Mouse (Mus musculus) lung, postnatal 0 days (tissue): Measurements from ENCODE around the gene Rnasek. TPM values are rescaled to one million over a fixed set of nuclear protein-coding genes. Genes with fewer than 3 reads are reported as not detected.

Experiments
- ATAC-seq: fragments of 200-750 bp; cut with Nextera tagmentation; 2 replicates; pipeline ENCODE4 v1.8.0; 2017; ENCODE audit warnings: moderate library complexity
- DNase-seq: peaks from one replicate; pipeline ENCODE4 v3.0.0-alpha.2; 2016; ENCODE audit warnings: low spot score
- H3K27ac ChIP-seq: fragments of 300-500 bp; sonication (generic); 2 replicates; pipeline ENCODE4 v1.5.1; 2014; ENCODE audit warnings: antibody characterized with exemption, mild to moderate bottlenecking, low read length, mixed read lengths
- H3K27me3 ChIP-seq: fragments of 300-500 bp; sonication (generic); replicated peaks from 2 replicates; pipeline ENCODE4 v1.6.1; 2014; ENCODE audit warnings: low read length, mixed read lengths; ENCODE audit not compliant: insufficient read depth
- H3K36me3 ChIP-seq: fragments of 300-500 bp; sonication (generic); 2 replicates; pipeline ENCODE4 v1.6.1; 2014; ENCODE audit warnings: low read length, mixed read lengths; ENCODE audit not compliant: insufficient read depth
- H3K4me1 ChIP-seq: fragments of 300-500 bp; sonication (generic); 2 replicates; pipeline ENCODE4 v1.6.1; 2014; ENCODE audit warnings: antibody characterized with exemption, low read depth, low read length, mixed read lengths; ENCODE audit not compliant: insufficient read depth
- H3K4me2 ChIP-seq: fragments of 300-500 bp; sonication (generic); replicated peaks from 2 replicates; pipeline ENCODE4 v1.6.1; 2014; ENCODE audit warnings: low read depth, mild to moderate bottlenecking, low read length, moderate library complexity, mixed read lengths
- H3K4me3 ChIP-seq: fragments of 300-500 bp; sonication (generic); 2 replicates; pipeline ENCODE4 v1.5.1; 2014; ENCODE audit warnings: low read depth, low read length
- H3K9ac ChIP-seq: fragments of 300-500 bp; sonication (generic); replicated peaks from 2 replicates; pipeline ENCODE4 v1.6.1; 2014; ENCODE audit warnings: low read depth, mild to moderate bottlenecking
- H3K9me3 ChIP-seq: fragments of 300-500 bp; sonication (generic); 2 replicates; pipeline ENCODE4 v1.6.1; 2016; ENCODE audit warnings: low read length, mixed read lengths
- CTCF ChIP-seq: IDR thresholded peaks from 2 replicates; pipeline ENCODE4 v1.5.1; 2016; ENCODE audit warnings: antibody characterized with exemption, mild to moderate bottlenecking
- EP300 ChIP-seq: IDR thresholded peaks from 2 replicates; pipeline ENCODE4 v1.6.1; 2016; ENCODE audit warnings: antibody characterized with exemption, mild to moderate bottlenecking, control low read depth
- WGBS: fragments of 180-500 bp; shearing (Covaris S2); extraction: QIAGEN DNeasy Blood & Tissue Kit; methylation state at CpG from one replicate; pipeline ENCODE4 v1.1.7; 2014; 5-methylcytosine and 5-hydroxymethylcytosine counted together
- polyA plus RNA-seq: library from polyadenylated mRNA; unstranded; fragments of >200 nt; fragmentation: Nextera tagmentation; extraction: Ambion mirVana; gene quantifications from 2 replicates; pipeline ENCODE4 v1.2.1, GENCODE M21; 2015

The Rnasek gene
- polyA plus RNA-seq, 1 experiment from 2014 or later = 484 TPM

DNA sequence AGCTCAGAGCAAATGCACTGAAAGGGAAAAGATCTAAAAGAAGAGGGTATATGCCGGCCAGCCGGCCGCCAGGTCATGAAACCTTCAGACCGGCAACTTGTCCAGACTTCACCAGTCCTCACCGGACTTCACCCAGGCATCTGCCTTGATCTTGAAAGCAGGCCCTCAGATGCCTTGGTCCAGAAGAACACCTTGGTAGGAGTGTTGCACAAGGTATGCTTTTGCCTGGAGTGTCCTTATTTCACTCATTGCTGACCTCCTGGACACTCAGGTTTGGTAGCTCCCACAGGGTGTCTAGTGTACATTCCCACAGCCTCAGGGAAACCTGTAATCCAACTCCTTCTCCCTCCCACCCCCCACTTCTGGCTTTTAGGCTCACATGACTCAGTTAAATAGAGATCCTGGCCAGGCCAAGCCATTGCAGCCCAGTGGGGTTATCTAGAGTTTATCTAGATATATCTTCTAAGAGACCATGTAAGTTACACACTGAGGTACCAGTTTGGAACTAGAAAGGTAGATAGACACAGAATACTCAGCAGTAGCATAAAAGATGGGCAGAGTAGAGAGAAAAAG lies 39.5 kb downstream of the Rnasek start:
- Histone ChIP-seq H3K4me3 (no peak overlapping the region), H3K36me3 (no peaks in the 10 kb centered on the region), H3K4me2 (no peak overlapping the region), H3K27ac (0 out of 2 replicates have a peak overlapping the region, but pooled peaks have one; percentile 9), H3K9ac (no peak overlapping the region), H3K27me3 (no peaks in the 10 kb centered on the region), H3K9me3 (no peaks in the 10 kb centered on the region), H3K4me1 (no peaks in the 10 kb centered on the region)
- TF ChIP-seq EP300 = no peak
- TF ChIP-seq CTCF = no peak
- ATAC-seq (peak; percentile 76), DNase-seq (peak; percentile 43)
- WGBS = 68% methylated on average over 5 of the region's 5 CpGs

DNA sequence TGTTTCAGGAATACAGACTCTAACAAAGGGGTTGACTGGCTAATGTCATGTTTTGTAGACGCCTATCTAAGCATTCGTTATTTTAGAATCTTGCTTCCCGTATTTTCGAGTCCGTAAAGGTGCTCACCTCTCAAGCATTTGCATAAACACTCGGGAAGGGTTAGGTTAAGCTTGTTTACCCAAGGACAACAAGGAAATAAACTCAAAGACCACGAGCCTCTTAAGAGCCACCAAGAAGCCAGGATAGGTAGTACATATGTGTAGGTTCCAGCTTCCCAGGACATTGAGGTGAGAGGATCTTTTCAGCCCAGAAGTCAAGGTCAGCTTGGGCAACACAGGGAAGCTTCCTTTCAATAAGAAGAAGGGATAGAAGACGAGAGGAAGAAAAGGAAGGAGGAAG lies 40.5 kb downstream of the Rnasek start:
- 69% methylated on average over 8 of the region's 8 CpGs for WGBS
- Histone ChIP-seq H3K4me1 (no peaks in the 10 kb centered on the region), H3K27ac (no peak overlapping the region), H3K36me3 (no peaks in the 10 kb centered on the region), H3K4me2 (no peak overlapping the region), H3K9ac (no peak overlapping the region), H3K27me3 (no peaks in the 10 kb centered on the region), H3K9me3 (no peaks in the 10 kb centered on the region), H3K4me3 (no peak overlapping the region)
- TF ChIP-seq EP300 = no peak
- no peak for TF ChIP-seq CTCF
- ATAC-seq = no peak
- peak; percentile 32 for DNase-seq

DNA sequence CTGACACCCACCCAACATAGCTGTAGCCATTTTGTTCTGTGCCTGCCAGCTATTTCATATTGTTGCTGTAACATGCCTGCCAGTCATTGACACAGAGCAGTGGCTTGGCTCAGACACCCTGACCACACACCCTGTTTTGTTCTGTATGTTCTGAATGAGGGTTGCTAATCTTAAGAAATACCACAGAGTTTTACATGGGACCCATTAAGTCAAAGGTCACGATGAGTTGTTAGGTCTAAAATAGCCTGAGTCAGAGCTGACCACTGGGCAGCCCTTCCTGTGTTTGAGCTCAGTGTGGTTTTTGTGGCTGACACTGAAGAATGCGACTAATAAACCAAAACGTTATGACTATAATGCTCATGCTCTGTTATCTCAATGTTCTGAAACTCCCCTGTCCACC lies 41.3 kb downstream of the Rnasek start:
- H3K9me3 ChIP-seq = no peaks in the 10 kb centered on the region
- TF ChIP-seq CTCF (no peak), EP300 (peak; percentile 45; the same call in 1 of the 2 replicates)
- peak; percentile 53 for ATAC-seq

DNA sequence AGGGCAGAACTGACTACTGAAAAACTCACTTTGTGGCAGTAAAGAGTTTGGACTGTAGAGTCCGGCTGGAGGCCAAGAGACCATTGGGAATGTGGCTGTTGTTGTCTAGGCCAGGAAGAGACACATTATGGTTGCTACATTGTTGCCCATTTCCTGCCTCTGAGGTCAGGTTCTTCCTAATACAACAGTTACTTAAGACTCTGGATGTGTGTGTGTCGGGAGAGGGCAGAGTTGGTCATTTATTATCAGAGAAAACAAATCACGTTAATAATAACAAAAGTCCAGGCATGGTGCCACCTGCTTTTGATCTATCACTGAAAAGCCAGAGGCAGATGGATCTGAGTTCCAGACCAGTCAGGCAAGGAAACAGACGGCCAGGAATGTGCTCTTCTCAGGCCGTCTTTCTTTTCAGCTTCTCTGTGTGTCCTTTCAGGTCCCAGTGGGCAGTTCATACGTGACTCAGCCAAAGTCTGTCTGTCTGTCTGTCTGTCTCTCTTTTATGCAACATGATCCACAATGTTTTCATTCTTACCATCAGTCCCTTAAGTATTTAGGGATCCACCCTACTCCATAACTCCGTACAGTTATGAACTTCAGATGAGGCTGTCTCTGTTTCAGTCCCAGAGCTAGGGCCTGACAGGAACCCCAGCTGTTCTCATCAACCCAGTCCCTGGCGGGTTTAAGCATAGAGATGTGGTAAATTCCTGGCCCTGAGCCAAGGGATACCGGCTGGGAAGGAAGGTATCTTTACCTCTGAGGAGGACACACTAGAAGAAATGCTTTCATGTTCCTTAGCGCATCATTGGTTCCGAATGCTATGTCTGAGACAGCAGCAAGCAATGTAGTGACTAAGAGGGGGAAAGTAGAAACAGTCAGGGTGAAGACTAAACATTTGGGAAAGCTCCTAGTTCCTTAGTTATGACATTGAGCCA lies 46.0 kb downstream of the Rnasek start:
- no peak overlapping the region for H3K4me3 ChIP-seq
- WGBS = 34% methylated on average over 11 of the region's 11 CpGs
- H3K4me1 ChIP-seq = no peaks in the 10 kb centered on the region
- peak; percentile 85 for ATAC-seq
- H3K9ac ChIP-seq = no peak overlapping the region
- 0 out of 2 replicates have a peak overlapping the region, but pooled peaks have one; percentile 26 for H3K27ac ChIP-seq
- no peaks in the 10 kb centered on the region for H3K36me3 ChIP-seq
- H3K9me3 ChIP-seq = no peaks in the 10 kb centered on the region
- TF ChIP-seq CTCF = no peak
- peak; percentile 79 for TF ChIP-seq EP300
- no peaks in the 10 kb centered on the region for H3K27me3 ChIP-seq
- H3K4me2 ChIP-seq = no peak overlapping the region
- DNase-seq = peak; percentile 81

More for the DNA sequence above, 41.3 kb downstream of the Rnasek start:
- no peak overlapping the region for H3K4me3 ChIP-seq
- no peaks in the 10 kb centered on the region for H3K4me1 ChIP-seq
- no peaks in the 10 kb centered on the region for H3K36me3 ChIP-seq
- H3K27ac ChIP-seq = no peak overlapping the region
- 69% methylated on average over 3 of the region's 3 CpGs for WGBS
- no peak overlapping the region for H3K4me2 ChIP-seq
- DNase-seq = peak; percentile 78
- H3K9ac ChIP-seq = no peak overlapping the region
- H3K27me3 ChIP-seq = no peaks in the 10 kb centered on the region

GRCm38 (mm10) chr11:70192157-70192556 lies 47.5 kb downstream of the Rnasek start:
- no peaks in the 10 kb centered on the region for H3K4me1 ChIP-seq
- TF ChIP-seq EP300 = no peak
- H3K4me2 ChIP-seq = no peak overlapping the region
- H3K36me3 ChIP-seq = no peaks in the 10 kb centered on the region
- ATAC-seq (no peak), DNase-seq (no peak)
- 82% methylated on average over 4 of the region's 4 CpGs for WGBS
- H3K9ac ChIP-seq = no peak overlapping the region
- no peak overlapping the region for H3K27ac ChIP-seq
- no peak overlapping the region for H3K4me3 ChIP-seq
- H3K27me3 ChIP-seq = no peaks in the 10 kb centered on the region
- H3K9me3 ChIP-seq = no peaks in the 10 kb centered on the region

- H3K4me2 ChIP-seq = no peak overlapping the region
- no peak overlapping the region for H3K4me3 ChIP-seq
- H3K36me3 ChIP-seq = no peaks in the 10 kb centered on the region
- TF ChIP-seq CTCF = no peak
- TF ChIP-seq EP300 = no peak
- ATAC-seq (no peak), DNase-seq (no peak)
- no peaks in the 10 kb centered on the region for H3K27me3 ChIP-seq
- H3K9me3 ChIP-seq = no peaks in the 10 kb centered on the region
- no peaks in the 10 kb centered on the region for H3K4me1 ChIP-seq
- no peak overlapping the region for H3K27ac ChIP-seq
- WGBS = 72% methylated on average over 6 of the region's 6 CpGs
- no peak overlapping the region for H3K9ac ChIP-seq
Measured at GRCm38 (mm10) chr11:70191188-70191587, 48.5 kb downstream of the Rnasek start.
